Mouse (Mus musculus): ENCODE data around the gene Gm11985. TPM values are rescaled to one million over a fixed set of nuclear protein-coding genes. Genes with fewer than 3 reads are reported as not detected.

Gene Gm11985
- total and polyA plus RNA-seq, 3 experiments, result not detected

DNA sequence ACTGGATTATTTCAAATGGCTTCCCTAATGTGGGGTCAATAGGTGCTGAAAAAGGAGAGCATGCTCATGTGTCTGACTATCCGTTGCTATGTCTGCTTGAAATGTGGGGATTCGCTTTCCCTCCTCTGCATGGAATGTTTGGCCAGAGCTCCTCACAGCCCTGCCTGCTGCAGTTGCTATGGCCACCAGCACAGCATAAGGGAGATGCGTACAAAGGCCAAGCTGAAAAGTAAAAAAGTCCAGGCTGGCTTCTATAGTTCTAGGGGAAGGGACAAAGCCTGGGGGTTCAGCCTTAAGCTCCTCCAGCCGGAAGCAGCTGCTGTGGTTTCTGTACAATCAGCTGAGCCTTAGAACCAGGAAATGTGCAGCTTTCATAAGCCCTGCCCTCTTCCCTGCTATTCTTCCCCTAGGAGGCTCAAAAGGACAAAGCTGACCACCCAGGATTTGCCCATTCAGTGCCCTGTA is 27.7 kb downstream of the Gm11985 start:
- no peak for TF ChIP-seq CTCF (IDR thresholded peaks at IDR 0.05)
- no peak for TF ChIP-seq POLR2A (IDR thresholded peaks at IDR 0.05; ENCODE audit: insufficient read depth, low read depth, low read length)
- no peak for TF ChIP-seq EP300 (IDR thresholded peaks at IDR 0.05; ENCODE audit: insufficient read depth, low read depth, low read length)
- WGBS, result 55% methylated on average over 4 of the region's 4 CpGs
- intact Hi-C loops (cut with DNase I), result loop anchor here (2.0 kb wide), 1 partner anchor 506 kb away; no protein-coding TSS in a partner anchor
- Histone ChIP-seq H3K4me3 (no peak overlapping the region), H3K27ac (no peak overlapping the region), H3K27me3 (ENCODE audit: control insufficient read depth, insufficient read depth, low read length) (no peaks in the 10 kb centered on the region), H3K9ac (ENCODE audit: low read depth, low read length) (no peak overlapping the region), H3K79me2 (replicated peaks; ENCODE audit: control insufficient read depth, insufficient read depth, low read length) (no peaks in the 10 kb centered on the region), H3K36me3 (ENCODE audit: control insufficient read depth, insufficient read depth, low read length) (no peaks in the 10 kb centered on the region), H3K4me1 (ENCODE audit: control insufficient read depth, insufficient read depth, low read length) (no peaks in the 10 kb centered on the region)
- DNase-seq, result no peak

DNA sequence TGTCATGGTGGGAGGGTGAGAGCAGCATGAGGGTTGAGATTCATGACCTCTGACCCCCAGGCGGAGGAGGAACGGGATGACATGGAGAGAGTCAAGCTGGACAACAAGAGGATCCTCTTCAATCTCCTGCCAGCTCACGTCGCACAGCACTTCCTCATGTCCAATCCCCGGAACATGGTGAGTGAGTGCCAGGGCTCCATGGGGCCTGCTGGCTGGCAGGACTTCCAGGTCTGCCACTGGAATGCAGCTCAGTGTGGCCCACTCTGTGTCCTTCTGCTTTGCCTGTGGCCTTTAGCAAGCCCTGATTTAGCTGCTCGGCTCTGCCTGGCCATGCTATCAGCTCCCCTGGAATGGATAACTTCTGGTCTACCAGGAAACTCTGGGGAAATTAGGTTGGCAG is 28.2 kb downstream of the Gm11985 start:
- Histone ChIP-seq H3K27ac (no peak overlapping the region), H3K4me1 (ENCODE audit: control insufficient read depth, insufficient read depth, low read length) (no peaks in the 10 kb centered on the region), H3K79me2 (replicated peaks; ENCODE audit: control insufficient read depth, insufficient read depth, low read length) (no peaks in the 10 kb centered on the region), H3K9ac (ENCODE audit: low read depth, low read length) (no peak overlapping the region), H3K4me3 (no peak overlapping the region), H3K27me3 (ENCODE audit: control insufficient read depth, insufficient read depth, low read length) (no peaks in the 10 kb centered on the region), H3K36me3 (ENCODE audit: control insufficient read depth, insufficient read depth, low read length) (no peaks in the 10 kb centered on the region)
- TF ChIP-seq POLR2A (IDR thresholded peaks at IDR 0.05; ENCODE audit: insufficient read depth, low read depth, low read length) (no peak), EP300 (IDR thresholded peaks at IDR 0.05; ENCODE audit: insufficient read depth, low read depth, low read length) (no peak), CTCF (IDR thresholded peaks at IDR 0.05) (no peak)
- intact Hi-C loops (cut with DNase I), result loop anchor here (2.0 kb wide), 1 partner anchor 505 kb away; no protein-coding TSS in a partner anchor
- 46% methylated on average over 6 of the region's 6 CpGs for WGBS
- DNase-seq, result no peak

DNA sequence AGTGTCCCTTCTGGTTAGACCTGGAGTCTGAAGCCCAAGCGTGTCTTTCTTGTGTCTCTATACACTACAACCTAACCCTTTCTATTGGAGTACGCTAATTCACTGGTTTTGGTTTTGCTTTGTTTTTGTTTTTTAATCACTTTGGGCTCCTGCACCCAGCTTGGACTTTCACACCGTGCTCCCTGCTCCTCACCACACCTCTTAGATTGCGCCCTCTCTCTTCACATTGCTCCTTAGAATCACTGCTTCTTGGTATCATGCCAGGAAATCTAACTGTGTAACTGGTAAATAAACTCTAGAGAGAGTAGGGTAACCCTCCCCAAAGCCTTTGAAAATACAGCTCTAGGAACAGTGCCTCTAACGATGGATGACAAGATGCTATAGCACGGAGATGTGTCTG is 30.2 kb downstream of the Gm11985 start:
- Histone ChIP-seq H3K27me3 (ENCODE audit: control insufficient read depth, insufficient read depth, low read length) (no peaks in the 10 kb centered on the region), H3K36me3 (ENCODE audit: control insufficient read depth, insufficient read depth, low read length) (no peaks in the 10 kb centered on the region), H3K9ac (ENCODE audit: low read depth, low read length) (no peak overlapping the region), H3K27ac (no peak overlapping the region), H3K79me2 (replicated peaks; ENCODE audit: control insufficient read depth, insufficient read depth, low read length) (no peaks in the 10 kb centered on the region), H3K4me1 (ENCODE audit: control insufficient read depth, insufficient read depth, low read length) (no peaks in the 10 kb centered on the region), H3K4me3 (no peak overlapping the region)
- TF ChIP-seq CTCF (IDR thresholded peaks at IDR 0.05) (no peak), POLR2A (IDR thresholded peaks at IDR 0.05; ENCODE audit: insufficient read depth, low read depth, low read length) (no peak)
- WGBS, result 94% methylated on average over 6 of the region's 6 CpGs
- intact Hi-C loops (cut with DNase I), result no loop called here
- DNase-seq, result no peak

- DNase-seq, result no peak
- intact Hi-C loops (cut with DNase I), result no loop called here
- H3K4me3 ChIP-seq, result no peak overlapping the region
- 68% methylated on average over 4 of the region's 4 CpGs for WGBS
- H3K4me1 ChIP-seq (ENCODE audit: control insufficient read depth, insufficient read depth, low read length), result no peaks in the 10 kb centered on the region
- no peak overlapping the region for H3K9ac ChIP-seq (ENCODE audit: low read depth, low read length)
- no peaks in the 10 kb centered on the region for H3K36me3 ChIP-seq (ENCODE audit: control insufficient read depth, insufficient read depth, low read length)
- no peaks in the 10 kb centered on the region for H3K79me2 ChIP-seq (replicated peaks; ENCODE audit: control insufficient read depth, insufficient read depth, low read length)
- no peaks in the 10 kb centered on the region for H3K27me3 ChIP-seq (ENCODE audit: control insufficient read depth, insufficient read depth, low read length)
- TF ChIP-seq CTCF (IDR thresholded peaks at IDR 0.05) (no peak), EP300 (IDR thresholded peaks at IDR 0.05; ENCODE audit: insufficient read depth, low read depth, low read length) (no peak), POLR2A (IDR thresholded peaks at IDR 0.05; ENCODE audit: insufficient read depth, low read depth, low read length) (no peak)
- H3K27ac ChIP-seq, result no peak overlapping the region
These were observed 31.9 kb downstream of the Gm11985 start for GRCm38 (mm10) chr11:7156427-7156826.

DNA sequence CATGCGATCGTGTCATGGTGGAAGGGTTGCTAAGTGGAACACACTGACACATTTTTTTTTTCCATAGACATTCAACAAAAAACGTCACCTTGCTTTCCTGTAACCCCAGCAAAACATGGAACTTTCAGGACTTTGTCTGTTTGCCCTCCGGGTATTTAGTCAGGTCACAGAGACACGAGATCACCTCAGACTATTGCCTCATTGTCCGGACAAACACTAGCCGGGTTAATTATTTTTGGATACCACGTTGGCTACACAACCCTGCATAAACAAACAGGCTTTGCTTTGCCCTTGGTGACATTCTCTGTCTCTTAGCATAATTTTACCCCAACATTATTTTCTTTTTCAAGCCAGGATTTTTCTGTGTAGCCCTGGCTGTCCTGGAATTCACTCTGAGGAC is 35.3 kb downstream of the Gm11985 start:
- 79% methylated on average over 8 of the region's 8 CpGs for whole genome bisulfite sequencing
- H3K36me3 ChIP-seq (ENCODE audit: control insufficient read depth, insufficient read depth, low read length), result no peaks in the 10 kb centered on the region
- H3K4me1 ChIP-seq (ENCODE audit: control insufficient read depth, insufficient read depth, low read length), result no peaks in the 10 kb centered on the region
- H3K9ac ChIP-seq (ENCODE audit: low read depth, low read length), result no peak overlapping the region
- TF ChIP-seq POLR2A (IDR thresholded peaks at IDR 0.05; ENCODE audit: insufficient read depth, low read depth, low read length) (no peak), CTCF (IDR thresholded peaks at IDR 0.05) (no peak), EP300 (IDR thresholded peaks at IDR 0.05; ENCODE audit: insufficient read depth, low read depth, low read length) (no peak)
- no peak overlapping the region for H3K4me3 ChIP-seq
- no peaks in the 10 kb centered on the region for H3K27me3 ChIP-seq (ENCODE audit: control insufficient read depth, insufficient read depth, low read length)
- H3K27ac ChIP-seq, result no peak overlapping the region
- no peak for DNase-seq
- no peaks in the 10 kb centered on the region for H3K79me2 ChIP-seq (replicated peaks; ENCODE audit: control insufficient read depth, insufficient read depth, low read length)
- intact Hi-C loops (cut with DNase I), result no loop called here

DNA sequence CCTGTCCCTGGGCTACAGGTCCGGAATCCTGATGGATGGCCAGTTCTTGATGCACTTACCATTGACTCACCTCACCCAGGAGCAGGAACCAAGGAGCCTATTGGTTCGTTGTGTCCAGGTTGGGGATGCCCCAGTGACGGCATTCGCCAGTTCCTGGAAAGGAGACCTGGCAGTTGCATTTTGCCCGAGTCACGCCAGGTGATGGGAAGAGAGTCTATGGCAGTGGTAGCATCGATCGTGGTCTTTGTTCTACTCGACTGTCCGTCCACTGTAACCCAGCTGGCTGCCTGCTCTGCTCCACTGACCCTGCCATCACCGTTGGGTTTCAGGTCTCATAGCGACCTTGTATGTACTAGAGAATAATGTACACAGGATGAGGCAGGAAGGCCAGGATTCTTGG is 36.0 kb downstream of the Gm11985 start:
- 93% methylated on average over 12 of the region's 12 CpGs for WGBS
- no peak for TF ChIP-seq CTCF (IDR thresholded peaks at IDR 0.05)
- TF ChIP-seq POLR2A (IDR thresholded peaks at IDR 0.05; ENCODE audit: insufficient read depth, low read depth, low read length), result no peak
- no peak for TF ChIP-seq EP300 (IDR thresholded peaks at IDR 0.05; ENCODE audit: insufficient read depth, low read depth, low read length)

More for the DNA sequence above, 36.0 kb downstream of the Gm11985 start:
- no peaks in the 10 kb centered on the region for H3K4me1 ChIP-seq (ENCODE audit: control insufficient read depth, insufficient read depth, low read length)
- H3K27me3 ChIP-seq (ENCODE audit: control insufficient read depth, insufficient read depth, low read length), result no peaks in the 10 kb centered on the region
- H3K27ac ChIP-seq, result no peak overlapping the region
- intact Hi-C loops (cut with DNase I), result no loop called here
- H3K9ac ChIP-seq (ENCODE audit: low read depth, low read length), result no peak overlapping the region
- H3K4me3 ChIP-seq, result no peak overlapping the region
- no peak for DNase-seq
- no peaks in the 10 kb centered on the region for H3K79me2 ChIP-seq (replicated peaks; ENCODE audit: control insufficient read depth, insufficient read depth, low read length)
- no peaks in the 10 kb centered on the region for H3K36me3 ChIP-seq (ENCODE audit: control insufficient read depth, insufficient read depth, low read length)
